Mouse (Mus musculus) cerebellum, adult 2 months (tissue): ENCODE measurements around the gene Plpp2.

Experiments
- CTCF ChIP-seq: fragments of 200-500 bp; IDR thresholded peaks from 2 replicates; pipeline ENCODE4 v1.5.1; 2011; ENCODE audit warnings: low read depth, mild to moderate bottlenecking, control low read depth, low read length, moderate library complexity, borderline replicate concordance; ENCODE audit not compliant: insufficient read depth
- POLR2A ChIP-seq: fragments of 200-500 bp; IDR thresholded peaks from 2 replicates; pipeline ENCODE4 v1.6.1; 2011; ENCODE audit warnings: low read length, control low read depth, borderline replicate concordance; ENCODE audit not compliant: insufficient read depth

GRCm38 (mm10) chr10:79574796-79575195 is 41.2 kb upstream of the Plpp2 start:
- TF ChIP-seq POLR2A (no peak), CTCF (no peak)
